Mouse (Mus musculus) lung, embryonic 14.5 days (tissue): ENCODE measurements around the gene Gm20696. TPM values are rescaled to one million over a fixed set of nuclear protein-coding genes. Genes with fewer than 3 reads are reported as not detected.

Experiments
- ATAC-seq: fragments of 200-750 bp; cut with Nextera tagmentation; 2 replicates; pipeline ENCODE4 v1.8.0; 2017; ENCODE audit warnings: mild to moderate bottlenecking, moderate TSS enrichment, moderate library complexity; ENCODE audit not compliant: insufficient read depth
- DNase-seq: peaks from one replicate; pipeline ENCODE4 v3.0.0-alpha.2; 2015
- H3K27ac ChIP-seq: fragments of 300-500 bp; sonication (generic); 2 replicates; pipeline ENCODE4 v1.5.1; 2014; ENCODE audit warnings: low read depth, mild to moderate bottlenecking, moderate library complexity
- H3K27me3 ChIP-seq: fragments of 300-500 bp; sonication (generic); 2 replicates; pipeline ENCODE4 v1.6.1; 2014; ENCODE audit warnings: low read length, control low read depth; ENCODE audit not compliant: insufficient read depth
- H3K36me3 ChIP-seq: fragments of 300-500 bp; sonication (generic); 2 replicates; pipeline ENCODE4 v1.6.1; 2014; ENCODE audit warnings: control low read depth; ENCODE audit not compliant: insufficient read depth
- H3K4me1 ChIP-seq: fragments of 300-500 bp; sonication (generic); 2 replicates; pipeline ENCODE4 v1.6.1; 2014; ENCODE audit warnings: antibody characterized with exemption, control low read depth; ENCODE audit not compliant: insufficient read depth
- H3K4me2 ChIP-seq: fragments of 300-500 bp; sonication (generic); 2 replicates; pipeline ENCODE4 v1.6.1; 2014; ENCODE audit warnings: mild to moderate bottlenecking
- H3K4me3 ChIP-seq: fragments of 300-500 bp; sonication (generic); 2 replicates; pipeline ENCODE4 v1.5.1; 2014; ENCODE audit warnings: low read depth, low read length
- H3K9ac ChIP-seq: fragments of 300-500 bp; sonication (generic); 2 replicates; pipeline ENCODE4 v1.6.1; 2014
- H3K9me3 ChIP-seq: fragments of 300-500 bp; sonication (generic); 2 replicates; pipeline ENCODE4 v1.6.1; 2016; ENCODE audit warnings: low read depth, low read length, control low read depth
- CTCF ChIP-seq: IDR thresholded peaks from 2 replicates; pipeline ENCODE4 v1.5.1; 2016; ENCODE audit warnings: antibody characterized with exemption, low read depth
- WGBS: fragments of 180-500 bp; shearing (Covaris S2); extraction: QIAGEN DNeasy Blood & Tissue Kit; methylation state at CpG from one replicate; pipeline ENCODE4 v1.1.7; 2014; 5-methylcytosine and 5-hydroxymethylcytosine counted together
- polyA plus RNA-seq: library from polyadenylated mRNA; unstranded; fragments of >200 nt; fragmentation: Nextera tagmentation; extraction: Ambion mirVana; gene quantifications from 2 replicates; pipeline ENCODE4 v1.2.1, GENCODE M21; 2014

The Gm20696 gene
- polyA plus RNA-seq, 1 experiment from 2014 or later, result 7.3 TPM

DNA sequence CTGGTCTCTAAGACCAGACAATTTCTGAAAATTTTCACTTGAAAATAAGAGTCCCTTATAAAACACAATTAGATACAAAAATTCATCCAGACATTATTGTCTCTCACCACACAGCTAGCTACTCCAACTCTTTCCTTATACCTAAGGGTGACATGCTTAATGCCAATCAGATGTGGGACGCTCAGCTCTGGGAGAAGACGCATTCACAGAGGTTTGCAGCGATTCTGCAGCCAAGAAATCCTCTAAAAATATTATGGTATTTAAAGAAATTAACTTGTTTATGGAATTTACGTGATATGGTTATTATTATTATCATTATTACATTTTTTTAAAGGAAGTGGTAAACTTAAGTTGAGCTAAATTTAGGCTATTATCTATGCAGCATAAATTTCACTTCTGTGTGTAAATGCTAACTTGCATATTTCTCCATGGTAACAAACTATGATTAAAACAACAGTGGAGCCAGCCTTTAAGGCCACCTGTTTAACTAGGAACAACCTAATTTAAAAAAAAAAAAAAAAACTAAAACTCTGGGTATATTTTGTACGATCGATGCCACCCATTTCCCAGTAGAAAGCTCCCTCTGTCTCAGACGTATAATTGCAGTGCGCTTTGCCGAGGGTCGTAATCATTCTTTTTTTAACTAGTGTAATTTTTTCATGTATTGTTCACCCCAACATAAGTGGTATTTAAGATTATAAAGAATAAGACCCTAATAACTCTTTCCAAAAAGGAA is 326.4 kb downstream of the Gm20696 start:
- H3K9ac ChIP-seq, result no peak overlapping the region
- no peak overlapping the region for H3K4me3 ChIP-seq
- ATAC-seq (no peak), DNase-seq (no peak)
- no peak overlapping the region for H3K4me2 ChIP-seq
- H3K9me3 ChIP-seq, result no peaks in the 10 kb centered on the region
- TF ChIP-seq CTCF, result no peak
- no peak overlapping the region for H3K27ac ChIP-seq
- no peaks in the 10 kb centered on the region for H3K4me1 ChIP-seq
- H3K27me3 ChIP-seq, result no peaks in the 10 kb centered on the region
- no peaks in the 10 kb centered on the region for H3K36me3 ChIP-seq
- 82% methylated on average over 10 of the region's 10 CpGs for WGBS

DNA sequence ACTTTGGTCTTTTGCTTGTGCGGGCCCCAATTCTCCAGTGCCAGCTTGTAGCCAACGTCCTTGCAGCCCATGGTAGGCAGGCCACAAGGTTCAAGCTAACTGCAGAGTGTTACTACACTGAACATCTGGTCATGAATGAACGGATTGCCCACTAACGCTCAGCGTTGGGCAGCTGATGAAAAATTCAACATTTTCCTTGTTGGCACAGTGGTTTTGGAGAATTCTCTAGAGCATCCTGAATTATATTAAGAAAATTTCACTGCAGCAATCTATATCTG is 327.3 kb downstream of the Gm20696 start:
- TF ChIP-seq CTCF, result no peak
- Histone ChIP-seq H3K9me3 (no peaks in the 10 kb centered on the region), H3K27ac (no peak overlapping the region), H3K9ac (no peak overlapping the region), H3K4me1 (no peaks in the 10 kb centered on the region), H3K36me3 (no peaks in the 10 kb centered on the region), H3K4me2 (no peak overlapping the region), H3K27me3 (no peaks in the 10 kb centered on the region), H3K4me3 (no peak overlapping the region)
- DNase-seq, result no peak
- WGBS, result 46% methylated on average over 5 of the region's 5 CpGs
- ATAC-seq, result no peak

DNA sequence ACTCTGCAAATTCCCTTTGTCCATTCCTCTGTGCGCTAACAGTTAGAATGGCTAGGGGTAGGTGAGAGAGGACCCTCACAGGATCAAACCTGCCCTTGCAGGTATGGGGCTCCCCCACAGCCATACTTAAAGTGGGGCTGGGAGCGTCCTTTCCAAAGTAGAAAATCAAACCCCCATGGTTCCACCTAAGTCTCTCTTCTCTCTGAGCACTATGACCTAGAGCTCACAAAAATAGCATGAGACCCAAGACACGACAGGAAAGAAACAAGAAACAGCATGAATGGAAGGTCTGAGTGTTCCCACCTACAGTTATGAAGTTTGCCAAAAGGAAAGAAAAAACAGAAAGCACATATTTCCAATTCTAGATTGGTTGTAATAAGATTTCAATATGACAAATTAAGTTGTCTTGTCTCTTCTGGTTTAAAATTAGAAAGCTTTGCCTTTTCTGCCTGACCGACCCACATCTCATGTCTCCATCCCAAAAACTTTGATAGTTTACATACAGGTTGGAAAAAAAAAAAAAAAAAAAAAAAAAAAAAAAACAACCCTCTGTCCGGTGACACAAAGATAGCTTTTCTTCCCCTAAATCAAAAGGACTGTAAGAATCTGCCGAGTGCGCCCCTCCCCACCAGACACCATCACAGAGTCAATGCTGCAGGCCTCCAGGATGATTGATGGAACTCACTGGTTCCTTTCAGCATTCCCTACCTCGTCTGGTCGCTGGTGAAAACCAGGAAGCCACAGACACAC is 327.8 kb downstream of the Gm20696 start:
- no peaks in the 10 kb centered on the region for H3K36me3 ChIP-seq
- H3K4me3 ChIP-seq, result no peak overlapping the region
- no peak overlapping the region for H3K27ac ChIP-seq
- no peak overlapping the region for H3K4me2 ChIP-seq
- ATAC-seq, result no peak
- TF ChIP-seq CTCF, result no peak
- no peaks in the 10 kb centered on the region for H3K27me3 ChIP-seq
- H3K4me1 ChIP-seq, result no peaks in the 10 kb centered on the region
- no peaks in the 10 kb centered on the region for H3K9me3 ChIP-seq
- no peak for DNase-seq
- 50% methylated on average over 9 of the region's 9 CpGs for WGBS
- H3K9ac ChIP-seq, result no peak overlapping the region

DNA sequence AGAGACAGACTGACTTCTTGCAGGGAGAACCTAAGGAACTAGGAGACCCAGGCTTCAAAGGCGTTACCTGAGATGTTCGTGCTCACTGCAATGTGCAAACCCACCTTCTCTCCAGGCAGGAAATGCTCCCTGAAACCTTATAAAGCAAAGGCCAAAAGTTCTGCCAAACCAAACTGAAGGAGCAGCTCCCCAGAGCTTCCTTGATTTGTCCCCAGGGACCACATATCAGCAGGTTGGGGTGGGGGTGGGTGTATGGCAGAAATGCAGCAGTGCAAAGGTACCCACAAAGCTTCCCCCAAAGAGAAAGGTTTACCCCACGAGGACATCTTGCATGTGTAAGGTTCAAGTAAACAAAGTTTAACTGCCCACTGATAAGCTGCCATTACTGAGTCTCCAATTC is 328.4 kb downstream of the Gm20696 start:
- H3K4me1 ChIP-seq, result no peaks in the 10 kb centered on the region
- no peak overlapping the region for H3K9ac ChIP-seq
- no peak overlapping the region for H3K4me3 ChIP-seq
- H3K4me2 ChIP-seq, result no peak overlapping the region
- peak overlapping the region; percentile 8; the same call in 1 of the 2 replicates for H3K27ac ChIP-seq
- ATAC-seq, result no peak
- DNase-seq, result no peak
- H3K27me3 ChIP-seq, result no peaks in the 10 kb centered on the region
- WGBS, result 28% methylated on average over 3 of the region's 3 CpGs
- no peaks in the 10 kb centered on the region for H3K36me3 ChIP-seq
- H3K9me3 ChIP-seq, result no peaks in the 10 kb centered on the region
- no peak for TF ChIP-seq CTCF

- Histone ChIP-seq H3K4me3 (no peak overlapping the region), H3K36me3 (no peaks in the 10 kb centered on the region), H3K27ac (peak overlapping the region; percentile 8), H3K4me2 (no peak overlapping the region), H3K9ac (no peak overlapping the region), H3K4me1 (no peaks in the 10 kb centered on the region), H3K27me3 (no peaks in the 10 kb centered on the region), H3K9me3 (no peaks in the 10 kb centered on the region)
- ATAC-seq (no peak), DNase-seq (no peak)
- TF ChIP-seq CTCF, result no peak
- 24% methylated on average over 6 of the region's 6 CpGs for WGBS
Measured at GRCm38 (mm10) chr6:99337575-99337974, 329.0 kb downstream of the Gm20696 start.

DNA sequence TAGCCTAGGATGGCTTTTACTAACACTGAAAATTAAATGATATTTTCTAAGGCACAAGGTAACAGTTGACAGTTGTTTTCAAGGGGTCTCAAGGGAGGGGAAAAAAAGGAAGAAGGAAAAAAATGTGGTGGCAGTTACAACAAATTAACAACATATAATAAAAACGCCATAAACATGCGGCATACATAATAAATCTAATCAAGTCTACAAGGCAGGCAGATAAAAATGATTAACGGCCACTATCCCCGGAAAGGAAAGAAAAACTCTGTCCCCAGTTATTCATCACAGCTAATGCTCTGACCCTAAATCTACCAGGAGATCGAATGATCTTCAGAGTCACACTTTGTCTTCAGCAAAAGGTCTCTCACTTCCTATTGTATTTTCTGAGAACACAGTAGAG is 330.4 kb downstream of the Gm20696 start:
- no peaks in the 10 kb centered on the region for H3K4me1 ChIP-seq

GRCm38 (mm10) chr6:99335174-99335830 is 331.3 kb downstream of the Gm20696 start:
- 73% methylated on average over 13 of the region's 13 CpGs for WGBS
- H3K4me1 ChIP-seq, result no peaks in the 10 kb centered on the region
- no peaks in the 10 kb centered on the region for H3K27me3 ChIP-seq
- DNase-seq (no peak), ATAC-seq (no peak)
- H3K27ac ChIP-seq, result no peak overlapping the region
- H3K9me3 ChIP-seq, result no peaks in the 10 kb centered on the region
- no peaks in the 10 kb centered on the region for H3K36me3 ChIP-seq
- TF ChIP-seq CTCF, result no peak
- H3K4me3 ChIP-seq, result no peak overlapping the region
- H3K4me2 ChIP-seq, result no peak overlapping the region
- no peak overlapping the region for H3K9ac ChIP-seq

More for the DNA sequence above, 330.4 kb downstream of the Gm20696 start:
- Histone ChIP-seq H3K27ac (no peak overlapping the region), H3K9me3 (no peaks in the 10 kb centered on the region), H3K36me3 (no peaks in the 10 kb centered on the region), H3K4me2 (no peak overlapping the region), H3K27me3 (no peaks in the 10 kb centered on the region), H3K4me3 (no peak overlapping the region), H3K9ac (no peak overlapping the region)
- ATAC-seq (no peak), DNase-seq (no peak)
- 36% methylated on average over 5 of the region's 5 CpGs for WGBS
- TF ChIP-seq CTCF, result no peak
